Mouse (Mus musculus) embryonic facial prominence, embryonic 12.5 days (tissue): ENCODE results near the gene Tmem107. TPM values are rescaled to one million over a fixed set of nuclear protein-coding genes. Genes with fewer than 3 reads are reported as not detected.
A peak's percentile ranks its signal among the peaks of the same experiment; 100 is the strongest.

Experiments used
- ATAC-seq: fragments of 200-750 bp; cut with Nextera tagmentation; 2 replicates; pipeline ENCODE4 v1.8.0; 2017; ENCODE audit not compliant: insufficient number of reproducible peaks, insufficient read depth, low FRiP score, low TSS enrichment
- H3K27ac ChIP-seq: fragments of 300-500 bp; sonication (generic); 2 replicates; pipeline ENCODE4 v1.5.1; 2016; ENCODE audit warnings: mild to moderate bottlenecking
- H3K27me3 ChIP-seq: fragments of 300-500 bp; sonication (generic); 2 replicates; pipeline ENCODE4 v1.6.1; 2016; ENCODE audit warnings: mild to moderate bottlenecking, moderate library complexity
- H3K36me3 ChIP-seq: fragments of 300-500 bp; sonication (generic); 2 replicates; pipeline ENCODE4 v1.6.1; 2016; ENCODE audit warnings: mild to moderate bottlenecking
- H3K4me1 ChIP-seq: fragments of 300-500 bp; sonication (generic); 2 replicates; pipeline ENCODE4 v1.6.1; 2016
- H3K4me2 ChIP-seq: fragments of 300-500 bp; sonication (generic); replicated peaks from 2 replicates; pipeline ENCODE4 v1.6.1; 2016; ENCODE audit warnings: mild to moderate bottlenecking, moderate library complexity
- H3K4me3 ChIP-seq: fragments of 300-500 bp; sonication (generic); 2 replicates; pipeline ENCODE4 v1.5.1; 2016; ENCODE audit warnings: mild to moderate bottlenecking
- H3K9ac ChIP-seq: fragments of 300-500 bp; sonication (generic); 2 replicates; pipeline ENCODE4 v1.6.1; 2016; ENCODE audit warnings: mild to moderate bottlenecking, moderate library complexity
- H3K9me3 ChIP-seq: fragments of 300-500 bp; sonication (generic); 2 replicates; pipeline ENCODE4 v1.6.1; 2016; ENCODE audit warnings: mild to moderate bottlenecking, moderate library complexity
- WGBS: fragments of 180-500 bp; shearing (Covaris S2); methylation state at CpG from one replicate; pipeline ENCODE4 v1.1.7; 2016; 5-methylcytosine and 5-hydroxymethylcytosine counted together
- polyA plus RNA-seq: library from polyadenylated mRNA; unstranded; fragments of >200 nt; fragmentation: Nextera tagmentation; extraction: Ambion mirVana; gene quantifications from 2 replicates; pipeline ENCODE4 v1.2.1, GENCODE M21; 2016

Tmem107 gene
- polyA plus RNA-seq, 1 experiment from 2014 or later = 36.8 TPM

DNA sequence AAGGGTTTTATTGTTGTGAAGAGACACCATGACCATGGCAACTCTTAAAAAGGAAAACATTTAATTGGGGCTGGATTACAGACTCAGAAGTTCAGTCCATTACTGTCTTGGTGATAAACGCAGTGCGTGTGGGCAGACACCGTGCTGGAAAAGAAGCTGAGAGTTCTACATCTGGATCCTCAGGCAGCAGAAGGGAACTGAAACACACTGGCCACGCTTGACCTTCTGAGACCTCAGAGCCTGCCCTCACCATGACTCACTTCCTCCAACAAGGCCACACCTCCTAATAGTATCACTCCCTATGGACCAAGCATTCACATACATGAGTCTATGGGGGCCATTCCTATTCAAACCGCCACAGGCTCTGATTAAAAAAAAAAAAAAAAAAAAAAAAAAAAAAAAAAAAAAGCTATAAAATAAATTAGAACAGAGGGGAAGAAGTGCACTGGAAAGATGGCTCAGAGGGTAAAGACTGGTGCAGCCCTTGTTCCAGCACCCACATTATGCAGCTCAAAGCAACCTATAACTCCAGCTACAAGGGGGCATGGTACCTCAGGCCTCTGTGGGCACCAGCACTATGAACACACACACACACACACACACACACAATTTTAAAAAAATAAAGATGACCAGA is 8.3 kb downstream of the Tmem107 start:
- H3K4me1 ChIP-seq = no peaks in the 10 kb centered on the region
- H3K4me3 ChIP-seq = no peak overlapping the region
- no peak overlapping the region for H3K9ac ChIP-seq
- no peaks in the 10 kb centered on the region for H3K27me3 ChIP-seq
- H3K9me3 ChIP-seq = no peaks in the 10 kb centered on the region
- H3K27ac ChIP-seq = no peak overlapping the region
- H3K36me3 ChIP-seq = no peaks in the 10 kb centered on the region
- no peak for ATAC-seq
- no peak overlapping the region for H3K4me2 ChIP-seq
- 58% methylated on average over 5 of the region's 5 CpGs for WGBS

GRCm38 (mm10) chr11:69080102-69080854 is 9.7 kb downstream of the Tmem107 start:
- H3K9me3 ChIP-seq = no peaks in the 10 kb centered on the region
- no peak for ATAC-seq
- no peak overlapping the region for H3K4me3 ChIP-seq
- H3K27me3 ChIP-seq = no peaks in the 10 kb centered on the region
- H3K27ac ChIP-seq = no peak overlapping the region
- 84% methylated on average over 15 of the region's 15 CpGs for WGBS
- H3K4me2 ChIP-seq = no peak overlapping the region
- no peaks in the 10 kb centered on the region for H3K4me1 ChIP-seq
- H3K9ac ChIP-seq = 0 out of 2 replicates have a peak overlapping the region, but pooled peaks have one; percentile 8
- H3K36me3 ChIP-seq = no peaks in the 10 kb centered on the region

- H3K27ac ChIP-seq = no peak overlapping the region
- H3K36me3 ChIP-seq = no peaks in the 10 kb centered on the region
- no peaks in the 10 kb centered on the region for H3K4me1 ChIP-seq
- no peaks in the 10 kb centered on the region for H3K9me3 ChIP-seq
- H3K4me3 ChIP-seq = no peak overlapping the region
- H3K27me3 ChIP-seq = no peaks in the 10 kb centered on the region
- ATAC-seq = no peak
- no peak overlapping the region for H3K4me2 ChIP-seq
- no peak overlapping the region for H3K9ac ChIP-seq
- 86% methylated on average over 8 of the region's 8 CpGs for WGBS
Observed at GRCm38 (mm10) chr11:69080855-69081222, 10.2 kb downstream of the Tmem107 start.

- H3K36me3 ChIP-seq = no peaks in the 10 kb centered on the region
- no peak overlapping the region for H3K27ac ChIP-seq
- H3K27me3 ChIP-seq = no peaks in the 10 kb centered on the region
- H3K4me1 ChIP-seq = no peaks in the 10 kb centered on the region
- WGBS = 90% methylated on average over 7 of the region's 7 CpGs
- H3K4me2 ChIP-seq = no peak overlapping the region
- H3K4me3 ChIP-seq = no peak overlapping the region
- no peaks in the 10 kb centered on the region for H3K9me3 ChIP-seq
- ATAC-seq = no peak
- H3K9ac ChIP-seq = no peak overlapping the region
Observed at GRCm38 (mm10) chr11:69081613-69082012, 11.0 kb downstream of the Tmem107 start.

DNA sequence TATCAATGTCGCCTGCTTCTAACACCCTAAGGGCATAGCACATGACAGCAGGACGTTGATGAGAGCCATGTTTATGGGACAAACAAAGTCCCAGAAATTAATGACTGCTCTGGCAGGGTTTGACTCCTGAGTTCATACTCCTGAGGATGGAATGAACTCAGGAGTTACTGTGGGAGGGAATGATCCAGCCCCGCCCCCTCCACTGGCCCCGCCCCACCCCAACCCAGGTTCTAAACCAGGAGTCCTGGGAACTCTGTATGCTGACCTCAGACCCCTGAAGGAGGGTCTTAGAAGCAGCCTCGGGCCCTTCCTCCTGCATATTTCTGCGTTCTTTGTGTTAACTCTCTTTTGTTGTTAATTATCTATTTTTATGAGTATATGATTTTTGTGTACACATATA is 15.0 kb downstream of the Tmem107 start:
- peaks cover 23% of the 10 kb centered on the region for H3K4me1 ChIP-seq
- H3K4me2 ChIP-seq = no peak overlapping the region
- 66% methylated on average over 6 of the region's 6 CpGs for WGBS
- ATAC-seq = no peak
- peaks cover 9% of the 10 kb centered on the region for H3K36me3 ChIP-seq
- no peak overlapping the region for H3K27ac ChIP-seq
- no peaks in the 10 kb centered on the region for H3K27me3 ChIP-seq
- H3K4me3 ChIP-seq = no peak overlapping the region
- H3K9ac ChIP-seq = no peak overlapping the region
- H3K9me3 ChIP-seq = no peaks in the 10 kb centered on the region

GRCm38 (mm10) chr11:69086390-69086789 is 15.8 kb downstream of the Tmem107 start:
- Histone ChIP-seq H3K9ac (no peak overlapping the region), H3K27ac (0 out of 2 replicates have a peak overlapping the region, but pooled peaks have one; percentile 17)
- WGBS = 65% methylated on average over 6 of the region's 6 CpGs

DNA sequence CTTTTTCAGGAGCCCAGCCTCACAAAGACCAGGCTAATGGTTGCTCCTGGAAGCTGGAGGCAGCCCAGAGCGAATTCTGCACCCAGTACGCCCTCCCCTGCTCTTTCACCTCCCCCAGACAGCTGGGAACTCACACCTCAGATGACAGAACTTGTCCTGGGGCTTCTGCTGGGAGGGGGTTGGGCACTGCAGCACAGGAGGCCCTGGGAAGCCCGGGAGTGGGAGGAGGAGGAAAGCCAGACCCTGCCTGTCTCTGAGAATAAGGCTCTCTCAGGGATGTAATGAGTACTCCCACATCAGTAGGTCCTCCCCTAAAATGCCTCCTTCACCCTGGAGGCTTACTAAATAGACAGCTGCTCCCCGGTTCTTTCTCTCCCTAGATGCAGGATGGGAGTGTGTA is 16.5 kb downstream of the Tmem107 start:
- Histone ChIP-seq H3K9me3 (no peaks in the 10 kb centered on the region), H3K9ac (no peak overlapping the region; the same call in 1 of the 2 replicates), H3K4me3 (no peak overlapping the region), H3K4me1 (peaks cover 23% of the 10 kb centered on the region), H3K27ac (peak overlapping the region; percentile 55; the same call in 1 of the 2 replicates), H3K36me3 (peaks cover 15% of the 10 kb centered on the region), H3K27me3 (no peaks in the 10 kb centered on the region), H3K4me2 (no peak overlapping the region; the same call in 1 of the 2 replicates)
- 34% methylated on average over 4 of the region's 4 CpGs for WGBS
- no peak for ATAC-seq

More at GRCm38 (mm10) chr11:69086390-69086789, 15.8 kb downstream of the Tmem107 start:
- Histone ChIP-seq H3K4me3 (no peak overlapping the region), H3K36me3 (peaks cover 10% of the 10 kb centered on the region), H3K4me2 (no peak overlapping the region), H3K4me1 (peaks cover 23% of the 10 kb centered on the region), H3K27me3 (no peaks in the 10 kb centered on the region), H3K9me3 (no peaks in the 10 kb centered on the region)
- ATAC-seq = no peak

DNA sequence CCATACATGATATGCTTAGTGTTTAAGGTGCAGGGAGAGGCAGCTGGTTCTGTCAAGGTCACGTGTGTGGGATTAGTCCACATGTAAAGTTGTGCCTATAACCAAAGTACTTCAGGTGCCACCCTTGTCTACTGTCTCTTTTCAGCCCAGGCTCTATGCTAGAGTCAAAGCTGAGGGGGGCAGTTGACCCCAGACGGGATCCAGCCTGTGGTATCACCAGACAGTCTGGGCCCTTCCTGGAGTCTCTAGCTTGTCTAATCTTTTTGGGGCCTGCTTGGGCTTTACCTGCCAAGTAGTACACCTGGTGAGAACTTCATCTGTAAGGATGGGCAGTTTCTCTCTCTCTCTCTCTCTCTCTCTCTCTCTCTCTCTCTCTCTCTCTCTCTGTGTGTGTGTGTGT is 17.0 kb downstream of the Tmem107 start:
- no peaks in the 10 kb centered on the region for H3K9me3 ChIP-seq
- H3K4me3 ChIP-seq = no peak overlapping the region
- H3K4me2 ChIP-seq = peak overlapping the region; percentile 87
- WGBS = 62% methylated on average over 2 of the region's 2 CpGs
- H3K9ac ChIP-seq = peak overlapping the region; percentile 98; the same call in 1 of the 2 replicates
- peak overlapping the region; percentile 55; the same call in 1 of the 2 replicates for H3K27ac ChIP-seq
- H3K36me3 ChIP-seq = peaks cover 17% of the 10 kb centered on the region
- no peak for ATAC-seq
- H3K4me1 ChIP-seq = peaks cover 23% of the 10 kb centered on the region
- H3K27me3 ChIP-seq = no peaks in the 10 kb centered on the region

- peaks cover 20% of the 10 kb centered on the region for H3K36me3 ChIP-seq
- no peaks in the 10 kb centered on the region for H3K9me3 ChIP-seq
- WGBS = 1% methylated on average over 62 of the region's 67 CpGs
- no peaks in the 10 kb centered on the region for H3K27me3 ChIP-seq
- peak within 1 kb of the TSS; percentile 98 for H3K9ac ChIP-seq
- peak within 1 kb of the TSS; percentile 77 for H3K4me3 ChIP-seq
- peaks cover 23% of the 10 kb centered on the region for H3K4me1 ChIP-seq
- peak within 1 kb of the TSS; percentile 89 for H3K27ac ChIP-seq
- peak within 1 kb of the TSS; percentile 87 for H3K4me2 ChIP-seq
- peak; percentile 55 for ATAC-seq
Observed at GRCm38 (mm10) chr11:69088103-69088855, 17.7 kb downstream of the Tmem107 start, which contains the start of gene Vamp2. Gene Vamp2, plus strand, starts transcription at chr11:69088490.

DNA sequence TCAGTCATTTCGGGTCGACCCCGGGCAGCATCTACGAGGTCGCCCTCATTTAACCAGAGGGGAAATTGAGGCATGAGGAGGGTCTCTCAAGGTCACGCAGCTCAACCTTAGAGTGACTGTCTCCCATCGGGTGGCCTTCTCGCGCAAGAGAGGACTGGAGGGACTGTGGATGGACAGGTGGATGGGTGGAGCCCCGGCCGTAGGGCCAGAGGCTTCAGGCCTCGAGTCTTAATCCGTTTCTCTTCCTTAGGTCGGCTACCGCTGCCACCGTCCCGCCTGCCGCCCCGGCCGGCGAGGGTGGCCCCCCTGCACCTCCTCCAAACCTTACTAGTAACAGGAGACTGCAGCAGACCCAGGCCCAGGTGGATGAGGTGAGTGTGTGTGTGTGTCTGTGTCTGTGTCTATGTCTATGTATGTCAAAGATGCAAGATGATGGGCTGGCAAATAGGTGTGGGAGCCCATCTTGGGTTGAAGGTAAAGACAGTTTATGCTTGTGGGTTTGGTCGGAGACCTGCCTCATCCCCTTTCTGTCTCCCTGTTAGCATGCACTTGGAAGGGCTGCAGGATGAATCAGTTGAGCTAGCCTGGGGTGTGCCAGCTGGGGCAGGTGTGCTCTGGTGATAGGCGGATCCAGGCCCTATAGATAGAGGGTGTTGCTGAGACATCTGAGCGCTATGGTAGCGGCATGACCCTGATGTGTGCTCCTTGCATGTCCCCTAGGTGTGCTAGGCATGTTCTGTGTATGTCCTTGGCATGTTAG is 18.4 kb downstream of the Tmem107 start:
- Histone ChIP-seq H3K36me3 (peaks cover 20% of the 10 kb centered on the region), H3K9me3 (no peaks in the 10 kb centered on the region), H3K27me3 (no peaks in the 10 kb centered on the region), H3K4me3 (peak overlapping the region; percentile 77), H3K4me2 (peak overlapping the region; percentile 87), H3K4me1 (peaks cover 23% of the 10 kb centered on the region), H3K9ac (peak overlapping the region; percentile 98), H3K27ac (peak overlapping the region; percentile 89)
- 12% methylated on average over 25 of the region's 25 CpGs for WGBS
- ATAC-seq = peak; percentile 26
